Mouse (Mus musculus) lung, postnatal 0 days (tissue): ENCODE results near the gene Chgb.

Source experiments
- CTCF ChIP-seq: IDR thresholded peaks from 2 replicates; pipeline ENCODE4 v1.5.1; 2016; ENCODE audit warnings: antibody characterized with exemption, mild to moderate bottlenecking
- EP300 ChIP-seq: IDR thresholded peaks from 2 replicates; pipeline ENCODE4 v1.6.1; 2016; ENCODE audit warnings: antibody characterized with exemption, mild to moderate bottlenecking, control low read depth

GRCm38 (mm10) chr2:132741862-132742347 is 39.2 kb upstream of the Chgb start:
- no peak for TF ChIP-seq CTCF
- no peak for TF ChIP-seq EP300
